Mouse (Mus musculus) heart, postnatal 0 days (tissue): ENCODE measurements around the gene Map4k5. TPM values are rescaled to one million over a fixed set of nuclear protein-coding genes. Genes with fewer than 3 reads are reported as not detected.
A peak's percentile ranks its signal among the peaks of the same experiment; 100 is the strongest.

Experiments used
- ATAC-seq: fragments of 200-750 bp; cut with Nextera tagmentation; 2 replicates; pipeline ENCODE4 v1.8.0; 2017; ENCODE audit warnings: low read depth, moderate number of reproducible peaks, moderate library complexity; ENCODE audit not compliant: insufficient read depth
- DNase-seq: peaks from one replicate; pipeline ENCODE4 v3.0.0-alpha.2; 2016; ENCODE audit warnings: low spot score
- H3K27ac ChIP-seq: fragments of 300-500 bp; sonication (generic); 2 replicates; pipeline ENCODE4 v1.5.1; 2014; ENCODE audit warnings: low read depth, mild to moderate bottlenecking
- H3K27me3 ChIP-seq: fragments of 300-500 bp; sonication (generic); 2 replicates; pipeline ENCODE4 v1.6.1; 2014; ENCODE audit warnings: low read length, mixed read lengths; ENCODE audit not compliant: control insufficient read depth, insufficient read depth
- H3K36me3 ChIP-seq: fragments of 300-500 bp; sonication (generic); replicated peaks from 2 replicates; pipeline ENCODE4 v1.6.1; 2014; ENCODE audit warnings: low read length, mixed read lengths; ENCODE audit not compliant: control insufficient read depth, insufficient read depth
- H3K4me1 ChIP-seq: fragments of 300-500 bp; sonication (generic); 2 replicates; pipeline ENCODE4 v1.6.1; 2014; ENCODE audit warnings: antibody characterized with exemption; ENCODE audit not compliant: control insufficient read depth, insufficient read depth
- H3K4me2 ChIP-seq: fragments of 300-500 bp; sonication (generic); 2 replicates; pipeline ENCODE4 v1.6.1; 2014; ENCODE audit warnings: low read depth, mild to moderate bottlenecking, low read length, moderate library complexity
- H3K4me3 ChIP-seq: fragments of 300-500 bp; sonication (generic); 2 replicates; pipeline ENCODE4 v1.5.1; 2014; ENCODE audit warnings: low read depth, low read length
- H3K9ac ChIP-seq: fragments of 300-500 bp; sonication (generic); replicated peaks from 2 replicates; pipeline ENCODE4 v1.6.1; 2014; ENCODE audit warnings: low read depth, low read length, mixed read lengths
- H3K9me3 ChIP-seq: fragments of 300-500 bp; sonication (generic); replicated peaks from 2 replicates; pipeline ENCODE4 v1.6.1; 2016; ENCODE audit warnings: low read length; ENCODE audit not compliant: control insufficient read depth
- CTCF ChIP-seq: IDR thresholded peaks from 2 replicates; pipeline ENCODE4 v1.5.1; 2016; ENCODE audit warnings: antibody characterized with exemption, control low read depth, low read depth
- EP300 ChIP-seq: IDR thresholded peaks from 2 replicates; pipeline ENCODE4 v1.6.1; 2016; ENCODE audit warnings: antibody characterized with exemption, low read depth
- WGBS: fragments of 180-500 bp; shearing (Covaris S2); extraction: QIAGEN DNeasy Blood & Tissue Kit; methylation state at CpG from one replicate; pipeline ENCODE4 v1.1.7; 2014; 5-methylcytosine and 5-hydroxymethylcytosine counted together
- polyA plus RNA-seq: library from polyadenylated mRNA; unstranded; fragments of >200 nt; fragmentation: Nextera tagmentation; extraction: Ambion mirVana; gene quantifications from 2 replicates; pipeline ENCODE4 v1.2.1, GENCODE M21; 2015
- total RNA-seq: library from RNA; depleted of rRNA; stranded (reverse); fragments of >200 nt; gene quantifications from 2 replicates; pipeline ENCODE4 v1.2.3, GENCODE M21; 2014; ENCODE audit warnings: low replicate concordance

Gene Map4k5
- total and polyA plus RNA-seq, 2 experiments from 2014 or later: 20.2 to 55.8 TPM

GRCm38 (mm10) chr12:69760014-69760413, 133.0 kb downstream of the Map4k5 start:
- Histone ChIP-seq H3K9ac (no peak overlapping the region), H3K9me3 (no peaks in the 10 kb centered on the region), H3K36me3 (no peaks in the 10 kb centered on the region), H3K4me2 (no peak overlapping the region), H3K4me3 (no peak overlapping the region), H3K4me1 (peaks cover 21% of the 10 kb centered on the region), H3K27ac (peak overlapping the region; percentile 39; the same call in 1 of the 2 replicates), H3K27me3 (no peaks in the 10 kb centered on the region)
- WGBS: 59% methylated on average over 6 of the region's 6 CpGs
- TF ChIP-seq EP300 (no peak), CTCF (no peak)
- ATAC-seq: no peak
- no peak for DNase-seq

- Histone ChIP-seq H3K9ac (no peak overlapping the region), H3K27me3 (no peaks in the 10 kb centered on the region), H3K4me2 (peak overlapping the region; percentile 71), H3K36me3 (no peaks in the 10 kb centered on the region), H3K9me3 (no peaks in the 10 kb centered on the region), H3K27ac (peak overlapping the region; percentile 96), H3K4me1 (peaks cover 21% of the 10 kb centered on the region), H3K4me3 (peak overlapping the region; percentile 39; the same call in 1 of the 2 replicates)
- DNase-seq (no peak), ATAC-seq (no peak)
- TF ChIP-seq EP300 (no peak), CTCF (no peak)
- WGBS: 21% methylated on average over 7 of the region's 7 CpGs
These were observed 133.6 kb downstream of the Map4k5 start for GRCm38 (mm10) chr12:69759267-69759885.

- under 1% methylated on average over 21 of the region's 22 CpGs for WGBS
- no peaks in the 10 kb centered on the region for H3K27me3 ChIP-seq
- peak; percentile 70 for ATAC-seq
- H3K27ac ChIP-seq: peak overlapping the region; percentile 96
- peak; percentile 82 for DNase-seq
- peak overlapping the region; percentile 44 for H3K9ac ChIP-seq
- H3K4me1 ChIP-seq: peaks cover 21% of the 10 kb centered on the region
- no peaks in the 10 kb centered on the region for H3K36me3 ChIP-seq
- peak overlapping the region; percentile 39 for H3K4me3 ChIP-seq
- no peak for TF ChIP-seq EP300
- TF ChIP-seq CTCF: no peak
- peak overlapping the region; percentile 71 for H3K4me2 ChIP-seq
- H3K9me3 ChIP-seq: no peaks in the 10 kb centered on the region
These were observed 134.5 kb downstream of the Map4k5 start for GRCm38 (mm10) chr12:69758221-69759185.

- DNase-seq: peak; percentile 92
- WGBS: 2% methylated on average over 22 of the region's 22 CpGs
These were observed 135.4 kb downstream of the Map4k5 start for GRCm38 (mm10) chr12:69757418-69758141.

GRCm38 (mm10) chr12:69756015-69756414, 137.0 kb downstream of the Map4k5 start:
- no peak overlapping the region for H3K27ac ChIP-seq
- no peaks in the 10 kb centered on the region for H3K27me3 ChIP-seq
- no peak for DNase-seq
- 81% methylated on average over 5 of the region's 5 CpGs for WGBS
- no peak overlapping the region for H3K4me3 ChIP-seq
- ATAC-seq: no peak
- peaks cover 26% of the 10 kb centered on the region for H3K4me1 ChIP-seq
- no peaks in the 10 kb centered on the region for H3K9me3 ChIP-seq
- TF ChIP-seq CTCF: no peak
- TF ChIP-seq EP300: no peak
- no peaks in the 10 kb centered on the region for H3K36me3 ChIP-seq
- H3K9ac ChIP-seq: no peak overlapping the region
- no peak overlapping the region for H3K4me2 ChIP-seq

More at GRCm38 (mm10) chr12:69757418-69758141, 135.4 kb downstream of the Map4k5 start:
- H3K9ac ChIP-seq: peak overlapping the region; percentile 44
- peaks cover 21% of the 10 kb centered on the region for H3K4me1 ChIP-seq
- H3K9me3 ChIP-seq: no peaks in the 10 kb centered on the region
- peak overlapping the region; percentile 39 for H3K4me3 ChIP-seq
- TF ChIP-seq CTCF (peak; percentile 83), EP300 (no peak; the same call in 1 of the 2 replicates)
- ATAC-seq: peak; percentile 93
- no peaks in the 10 kb centered on the region for H3K27me3 ChIP-seq
- peak overlapping the region; percentile 71 for H3K4me2 ChIP-seq
- no peaks in the 10 kb centered on the region for H3K36me3 ChIP-seq
- peak overlapping the region; percentile 96 for H3K27ac ChIP-seq
